Mouse (Mus musculus) CH12F3 (cell line): ENCODE data around the gene Nol11.
"Not testable (repeated sequence)": the region's sequence is repeated elsewhere in the genome, so short reads cannot be mapped to it uniquely, and the experiment has no call there.

Source experiments
- in situ Hi-C: fragments of 300-500 bp; cut with MboI; formaldehyde crosslinking; loops from 2 replicates; pipeline ENCODE4 v1.14.3; 2020; ENCODE audit warnings: low sequenced_read_pairs

Gene Nol11

GRCm38 (mm10) chr11:107156977-107157642 lies 32.1 kb downstream of the Nol11 start:
- in situ Hi-C loops, result no loop called here

- in situ Hi-C loops, result no loop called here
Observed at GRCm38 (mm10) chr11:107155292-107155691, 33.9 kb downstream of the Nol11 start.

GRCm38 (mm10) chr11:107154431-107154830 lies 34.8 kb downstream of the Nol11 start:
- in situ Hi-C loops, result no loop called here

GRCm38 (mm10) chr11:107153645-107154044 lies 35.5 kb downstream of the Nol11 start:
- in situ Hi-C loops, result no loop called here

- in situ Hi-C loops, result no loop called here
Observed at GRCm38 (mm10) chr11:107151809-107152208, 37.4 kb downstream of the Nol11 start.

GRCm38 (mm10) chr11:107143956-107144355 lies 45.2 kb downstream of the Nol11 start:
- in situ Hi-C loops, result not testable (repeated sequence)

- in situ Hi-C loops, result no loop called here
Observed at GRCm38 (mm10) chr11:107142382-107142781, 46.8 kb downstream of the Nol11 start.

- in situ Hi-C loops, result no loop called here
Observed at GRCm38 (mm10) chr11:107140756-107141155, 48.4 kb downstream of the Nol11 start.

GRCm38 (mm10) chr11:107138633-107139032 lies 50.5 kb downstream of the Nol11 start:
- in situ Hi-C loops, result no loop called here

- in situ Hi-C loops, result no loop called here
Observed at GRCm38 (mm10) chr11:107137593-107137992, 51.6 kb downstream of the Nol11 start.

GRCm38 (mm10) chr11:107136458-107136857 lies 52.7 kb downstream of the Nol11 start:
- in situ Hi-C loops, result not testable (repeated sequence)

- in situ Hi-C loops, result no loop called here
Observed at GRCm38 (mm10) chr11:107135741-107136140, 53.4 kb downstream of the Nol11 start.

- in situ Hi-C loops, result no loop called here
Observed at GRCm38 (mm10) chr11:107132426-107132825, 56.8 kb downstream of the Nol11 start.

GRCm38 (mm10) chr11:107131749-107132421 lies 57.3 kb downstream of the Nol11 start, which contains the start of gene Bptf:
Gene Bptf, minus strand, starts transcription at chr11:107132127.
- in situ Hi-C loops, result no loop called here

GRCm38 (mm10) chr11:107130879-107131748 lies 58.1 kb downstream of the Nol11 start:
- in situ Hi-C loops, result no loop called here

- in situ Hi-C loops, result no loop called here
Observed at GRCm38 (mm10) chr11:107130221-107130788, 58.9 kb downstream of the Nol11 start.

- in situ Hi-C loops, result no loop called here
Observed at GRCm38 (mm10) chr11:107129641-107130040, 59.5 kb downstream of the Nol11 start.

GRCm38 (mm10) chr11:107126716-107127115 lies 62.5 kb downstream of the Nol11 start:
- in situ Hi-C loops, result not testable (repeated sequence)

GRCm38 (mm10) chr11:107125011-107125410 lies 64.2 kb downstream of the Nol11 start:
- in situ Hi-C loops, result no loop called here

GRCm38 (mm10) chr11:107124327-107124731 lies 64.9 kb downstream of the Nol11 start:
- in situ Hi-C loops, result no loop called here

- in situ Hi-C loops, result no loop called here
Observed at GRCm38 (mm10) chr11:107117789-107118188, 71.4 kb downstream of the Nol11 start.
